Mouse (Mus musculus) heart, embryonic 11.5 days (tissue): ENCODE measurements around the gene Megf8. TPM values are rescaled to one million over a fixed set of nuclear protein-coding genes. Genes with fewer than 3 reads are reported as not detected.
A peak's percentile ranks its signal among the peaks of the same experiment; 100 is the strongest.

Experiments used
- ATAC-seq: fragments of 200-750 bp; cut with Nextera tagmentation; replicated peaks from 2 replicates; pipeline ENCODE4 v1.8.0; 2017; ENCODE audit warnings: moderate library complexity; ENCODE audit not compliant: insufficient number of reproducible peaks, low FRiP score, low TSS enrichment
- H3K27ac ChIP-seq: fragments of 300-500 bp; sonication (generic); 2 replicates; pipeline ENCODE4 v1.5.1; 2014; ENCODE audit warnings: mild to moderate bottlenecking, low read depth, low read length
- H3K27me3 ChIP-seq: fragments of 300-500 bp; sonication (generic); 2 replicates; pipeline ENCODE4 v1.6.1; 2014; ENCODE audit warnings: mild to moderate bottlenecking, low read length, mixed read lengths; ENCODE audit not compliant: control insufficient read depth, insufficient read depth
- H3K36me3 ChIP-seq: fragments of 300-500 bp; sonication (generic); 2 replicates; pipeline ENCODE4 v1.6.1; 2014; ENCODE audit warnings: mild to moderate bottlenecking, low read length, moderate library complexity, mixed read lengths; ENCODE audit not compliant: control insufficient read depth, insufficient read depth
- H3K4me1 ChIP-seq: fragments of 300-500 bp; sonication (generic); 2 replicates; pipeline ENCODE4 v1.6.1; 2014; ENCODE audit warnings: low read length; ENCODE audit not compliant: control insufficient read depth, insufficient read depth
- H3K4me2 ChIP-seq: fragments of 300-500 bp; sonication (generic); 2 replicates; pipeline ENCODE4 v1.6.1; 2014; ENCODE audit warnings: mild to moderate bottlenecking, moderate library complexity
- H3K4me3 ChIP-seq: fragments of 300-500 bp; sonication (generic); 2 replicates; pipeline ENCODE4 v1.5.1; 2014; ENCODE audit warnings: low read depth, low read length
- H3K9ac ChIP-seq: fragments of 300-500 bp; sonication (generic); 2 replicates; pipeline ENCODE4 v1.6.1; 2014; ENCODE audit warnings: mild to moderate bottlenecking, low read depth, low read length, moderate library complexity
- H3K9me3 ChIP-seq: fragments of 300-500 bp; sonication (generic); replicated peaks from 2 replicates; pipeline ENCODE4 v1.6.1; 2016; ENCODE audit warnings: low read length; ENCODE audit not compliant: control insufficient read depth
- WGBS: fragments of 180-500 bp; shearing (Covaris S2); extraction: QIAGEN DNeasy Blood & Tissue Kit; methylation state at CpG from one replicate; pipeline ENCODE4 v1.1.7; 2014; ENCODE audit not compliant: insufficient replicate concordance; 5-methylcytosine and 5-hydroxymethylcytosine counted together
- polyA plus RNA-seq: library from polyadenylated mRNA; unstranded; fragments of >200 nt; fragmentation: Nextera tagmentation; extraction: Ambion mirVana; gene quantifications from 2 replicates; pipeline ENCODE4 v1.2.1, GENCODE M21; 2014

The Megf8 gene
- polyA plus RNA-seq, 1 experiment from 2014 or later = 6.2 TPM

GRCm38 (mm10) chr7:25378181-25379100 lies 61.5 kb downstream of the Megf8 start:
- no peaks in the 10 kb centered on the region for H3K9me3 ChIP-seq
- 79% methylated on average over 13 of the region's 13 CpGs for WGBS
- H3K27ac ChIP-seq = no peak overlapping the region
- no peak for ATAC-seq
- no peak overlapping the region for H3K4me2 ChIP-seq
- H3K4me3 ChIP-seq = no peak overlapping the region
- peaks cover 12% of the 10 kb centered on the region for H3K4me1 ChIP-seq
- H3K36me3 ChIP-seq = no peaks in the 10 kb centered on the region
- peaks cover 3% of the 10 kb centered on the region; the same call in 1 of the 2 replicates for H3K27me3 ChIP-seq
- no peak overlapping the region for H3K9ac ChIP-seq

GRCm38 (mm10) chr7:25379551-25380351 lies 62.8 kb downstream of the Megf8 start:
- Histone ChIP-seq H3K27me3 (peaks cover 3% of the 10 kb centered on the region; the same call in 1 of the 2 replicates), H3K27ac (peak overlapping the region; percentile 11; the same call in 1 of the 2 replicates), H3K9me3 (no peaks in the 10 kb centered on the region), H3K4me2 (peak overlapping the region; percentile 68), H3K36me3 (no peaks in the 10 kb centered on the region), H3K4me1 (peaks cover 12% of the 10 kb centered on the region), H3K4me3 (peak overlapping the region; percentile 38), H3K9ac (peak overlapping the region; percentile 47)
- peak; percentile 26 for ATAC-seq
- 1% methylated on average over 41 of the region's 42 CpGs for WGBS

- H3K4me1 ChIP-seq = peaks cover 12% of the 10 kb centered on the region
- peak overlapping the region; percentile 47 for H3K9ac ChIP-seq
- H3K36me3 ChIP-seq = no peaks in the 10 kb centered on the region
- WGBS = 44% methylated on average over 18 of the region's 18 CpGs
- no peak overlapping the region for H3K27ac ChIP-seq
- H3K27me3 ChIP-seq = peaks cover 3% of the 10 kb centered on the region; the same call in 1 of the 2 replicates
- no peaks in the 10 kb centered on the region for H3K9me3 ChIP-seq
- H3K4me2 ChIP-seq = peak overlapping the region; percentile 68
- ATAC-seq = no peak
- peak overlapping the region; percentile 38 for H3K4me3 ChIP-seq
These were observed 63.7 kb downstream of the Megf8 start for GRCm38 (mm10) chr7:25380392-25381283.

- H3K27me3 ChIP-seq = peaks cover 3% of the 10 kb centered on the region; the same call in 1 of the 2 replicates
- 42% methylated on average over 3 of the region's 3 CpGs for WGBS
- no peak overlapping the region for H3K27ac ChIP-seq
- no peak for ATAC-seq
- H3K4me3 ChIP-seq = no peak overlapping the region
- no peak overlapping the region for H3K4me2 ChIP-seq
- H3K9me3 ChIP-seq = no peaks in the 10 kb centered on the region
- H3K4me1 ChIP-seq = peaks cover 14% of the 10 kb centered on the region
- H3K36me3 ChIP-seq = no peaks in the 10 kb centered on the region
- H3K9ac ChIP-seq = no peak overlapping the region
These were observed 64.3 kb downstream of the Megf8 start for GRCm38 (mm10) chr7:25381284-25381680.

GRCm38 (mm10) chr7:25382541-25382940 lies 65.6 kb downstream of the Megf8 start:
- H3K9ac ChIP-seq = no peak overlapping the region
- H3K4me2 ChIP-seq = no peak overlapping the region
- no peak overlapping the region for H3K27ac ChIP-seq
- H3K36me3 ChIP-seq = no peaks in the 10 kb centered on the region
- peaks cover 17% of the 10 kb centered on the region for H3K4me1 ChIP-seq
- H3K9me3 ChIP-seq = no peaks in the 10 kb centered on the region
- peaks cover 3% of the 10 kb centered on the region; the same call in 1 of the 2 replicates for H3K27me3 ChIP-seq
- H3K4me3 ChIP-seq = no peak overlapping the region
- ATAC-seq = no peak

GRCm38 (mm10) chr7:25383385-25383784 lies 66.4 kb downstream of the Megf8 start:
- Histone ChIP-seq H3K4me1 (peaks cover 17% of the 10 kb centered on the region), H3K9me3 (no peaks in the 10 kb centered on the region), H3K27me3 (peaks cover 3% of the 10 kb centered on the region; the same call in 1 of the 2 replicates), H3K36me3 (no peaks in the 10 kb centered on the region; the same call in 1 of the 2 replicates), H3K9ac (no peak overlapping the region), H3K27ac (no peak overlapping the region), H3K4me2 (no peak overlapping the region), H3K4me3 (no peak overlapping the region)
- 81% methylated on average over 7 of the region's 7 CpGs for whole genome bisulfite sequencing
- ATAC-seq = no peak

GRCm38 (mm10) chr7:25383891-25384290 lies 66.9 kb downstream of the Megf8 start:
- no peaks in the 10 kb centered on the region for H3K9me3 ChIP-seq
- H3K4me1 ChIP-seq = peaks cover 17% of the 10 kb centered on the region
- ATAC-seq = no peak
- H3K27me3 ChIP-seq = peaks cover 3% of the 10 kb centered on the region; the same call in 1 of the 2 replicates
- WGBS = 64% methylated on average over 4 of the region's 4 CpGs
- H3K9ac ChIP-seq = no peak overlapping the region
- H3K4me3 ChIP-seq = no peak overlapping the region
- H3K27ac ChIP-seq = no peak overlapping the region
- no peak overlapping the region for H3K4me2 ChIP-seq
- H3K36me3 ChIP-seq = no peaks in the 10 kb centered on the region; the same call in 1 of the 2 replicates

- no peaks in the 10 kb centered on the region for H3K9me3 ChIP-seq
- H3K9ac ChIP-seq = no peak overlapping the region
- no peaks in the 10 kb centered on the region; the same call in 1 of the 2 replicates for H3K36me3 ChIP-seq
- H3K4me3 ChIP-seq = no peak overlapping the region
- no peak for ATAC-seq
- H3K4me2 ChIP-seq = no peak overlapping the region
- H3K4me1 ChIP-seq = peaks cover 14% of the 10 kb centered on the region
- no peak overlapping the region for H3K27ac ChIP-seq
- WGBS = 83% methylated on average over 13 of the region's 13 CpGs
- peaks cover 3% of the 10 kb centered on the region; the same call in 1 of the 2 replicates for H3K27me3 ChIP-seq
These were observed 67.4 kb downstream of the Megf8 start for GRCm38 (mm10) chr7:25384318-25384717.
